Mouse (Mus musculus) heart, embryonic 11.5 days (tissue): Measurements from ENCODE around the gene Spatc1l. TPM values are rescaled to one million over a fixed set of nuclear protein-coding genes. Genes with fewer than 3 reads are reported as not detected.
A peak's percentile ranks its signal among the peaks of the same experiment; 100 is the strongest.

ENCODE experiments used
- ATAC-seq: fragments of 200-750 bp; cut with Nextera tagmentation; replicated peaks from 2 replicates; pipeline ENCODE4 v1.8.0; 2017; ENCODE audit warnings: moderate library complexity; ENCODE audit not compliant: insufficient number of reproducible peaks, low FRiP score, low TSS enrichment
- H3K27ac ChIP-seq: fragments of 300-500 bp; sonication (generic); 2 replicates; pipeline ENCODE4 v1.5.1; 2014; ENCODE audit warnings: mild to moderate bottlenecking, low read depth, low read length
- H3K27me3 ChIP-seq: fragments of 300-500 bp; sonication (generic); 2 replicates; pipeline ENCODE4 v1.6.1; 2014; ENCODE audit warnings: mild to moderate bottlenecking, low read length, mixed read lengths; ENCODE audit not compliant: control insufficient read depth, insufficient read depth
- H3K36me3 ChIP-seq: fragments of 300-500 bp; sonication (generic); 2 replicates; pipeline ENCODE4 v1.6.1; 2014; ENCODE audit warnings: mild to moderate bottlenecking, low read length, moderate library complexity, mixed read lengths; ENCODE audit not compliant: control insufficient read depth, insufficient read depth
- H3K4me1 ChIP-seq: fragments of 300-500 bp; sonication (generic); 2 replicates; pipeline ENCODE4 v1.6.1; 2014; ENCODE audit warnings: low read length; ENCODE audit not compliant: control insufficient read depth, insufficient read depth
- H3K4me2 ChIP-seq: fragments of 300-500 bp; sonication (generic); 2 replicates; pipeline ENCODE4 v1.6.1; 2014; ENCODE audit warnings: mild to moderate bottlenecking, moderate library complexity
- H3K4me3 ChIP-seq: fragments of 300-500 bp; sonication (generic); 2 replicates; pipeline ENCODE4 v1.5.1; 2014; ENCODE audit warnings: low read depth, low read length
- H3K9ac ChIP-seq: fragments of 300-500 bp; sonication (generic); 2 replicates; pipeline ENCODE4 v1.6.1; 2014; ENCODE audit warnings: mild to moderate bottlenecking, low read depth, low read length, moderate library complexity
- H3K9me3 ChIP-seq: fragments of 300-500 bp; sonication (generic); replicated peaks from 2 replicates; pipeline ENCODE4 v1.6.1; 2016; ENCODE audit warnings: low read length; ENCODE audit not compliant: control insufficient read depth
- WGBS: fragments of 180-500 bp; shearing (Covaris S2); extraction: QIAGEN DNeasy Blood & Tissue Kit; methylation state at CpG from one replicate; pipeline ENCODE4 v1.1.7; 2014; ENCODE audit not compliant: insufficient replicate concordance; 5-methylcytosine and 5-hydroxymethylcytosine counted together
- polyA plus RNA-seq: library from polyadenylated mRNA; unstranded; fragments of >200 nt; fragmentation: Nextera tagmentation; extraction: Ambion mirVana; gene quantifications from 2 replicates; pipeline ENCODE4 v1.2.1, GENCODE M21; 2014

Spatc1l gene
- polyA plus RNA-seq, 1 experiment from 2014 or later: not detected

DNA sequence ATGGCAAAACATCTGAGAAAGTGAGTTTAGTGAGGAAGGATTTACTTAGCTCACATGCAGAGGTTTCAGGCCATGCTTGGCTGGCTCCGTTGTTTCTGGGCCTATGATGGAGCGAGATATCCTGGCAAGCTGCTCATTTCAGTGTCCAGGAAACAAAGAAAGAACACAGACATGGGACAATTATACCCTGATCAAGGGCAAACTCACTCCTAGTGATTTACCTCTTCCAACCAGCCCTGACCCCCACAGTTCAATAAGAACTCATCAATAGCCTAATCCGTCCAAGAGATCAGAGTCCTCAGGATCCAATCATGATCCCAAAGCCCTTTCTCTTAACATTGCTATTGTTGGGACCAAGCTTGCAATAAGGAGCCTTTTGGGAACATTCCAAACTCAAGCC lies 10.1 kb downstream of the Spatc1l start:
- Histone ChIP-seq H3K9ac (no peak overlapping the region), H3K4me2 (no peak overlapping the region), H3K4me1 (0 out of 2 replicates have a peak, but pooled peaks cover 3% of the 10 kb centered on the region), H3K36me3 (no peaks in the 10 kb centered on the region), H3K9me3 (peaks cover 5% of the 10 kb centered on the region; the same call in 1 of the 2 replicates), H3K4me3 (no peak overlapping the region), H3K27ac (no peak overlapping the region), H3K27me3 (no peaks in the 10 kb centered on the region)
- ATAC-seq: no peak
- WGBS: 72% methylated on average over 3 of the region's 3 CpGs

DNA sequence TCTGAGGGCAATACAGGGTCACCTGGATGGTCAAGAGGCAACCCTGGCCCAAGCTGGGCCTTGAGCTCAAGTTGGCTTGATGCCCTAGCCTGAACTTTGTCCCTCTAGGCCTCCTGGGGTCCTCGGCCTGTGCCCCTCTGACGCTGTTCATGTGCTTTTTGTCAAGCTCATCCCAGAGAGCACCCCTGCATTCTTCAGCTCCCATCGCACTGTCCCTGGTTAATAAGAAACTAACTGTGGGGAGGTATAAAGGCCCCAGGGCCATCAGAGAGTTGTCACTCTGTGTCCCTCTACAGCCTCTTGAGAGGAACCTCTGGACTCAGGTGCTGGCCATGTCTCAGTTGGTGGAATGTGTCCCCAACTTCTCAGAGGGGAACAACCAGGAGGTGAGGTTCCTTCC lies 13.3 kb downstream of the Spatc1l start, which contains the start of gene Ftcd:
Ftcd (plus strand) TSS at position 275 of the 400 bp plus-strand sequence.
- no peaks in the 10 kb centered on the region for H3K36me3 ChIP-seq
- H3K4me3 ChIP-seq: no peak within 1 kb of the TSS
- H3K4me2 ChIP-seq: no peak within 1 kb of the TSS
- no peaks in the 10 kb centered on the region for H3K27me3 ChIP-seq
- H3K9me3 ChIP-seq: peaks cover 5% of the 10 kb centered on the region; the same call in 1 of the 2 replicates
- no peak for ATAC-seq
- WGBS: 78% methylated on average over 3 of the region's 3 CpGs
- no peak within 1 kb of the TSS for H3K9ac ChIP-seq
- 0 out of 2 replicates have a peak, but pooled peaks cover 3% of the 10 kb centered on the region for H3K4me1 ChIP-seq
- H3K27ac ChIP-seq: no peak within 1 kb of the TSS

DNA sequence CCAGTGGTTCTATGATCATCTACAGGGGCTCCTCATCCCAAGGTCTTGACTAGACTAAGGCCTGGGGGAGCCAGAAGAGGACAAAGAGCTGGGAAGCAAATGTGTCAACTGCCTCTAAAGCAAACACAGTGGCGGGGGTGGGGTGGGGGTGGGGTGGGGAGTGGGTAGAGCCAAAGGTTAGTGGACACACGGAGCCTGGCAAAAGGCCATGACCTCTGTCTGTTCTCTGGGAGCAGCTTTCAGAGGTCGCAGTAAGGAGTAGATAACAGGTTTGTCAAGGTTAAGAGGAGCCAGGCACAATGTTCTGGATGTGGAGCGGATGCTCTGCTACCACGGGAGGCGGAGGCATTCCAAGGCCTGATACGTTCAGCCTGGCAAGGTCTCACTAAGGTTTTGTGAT lies 14.8 kb downstream of the Spatc1l start:
- WGBS: 51% methylated on average over 7 of the region's 7 CpGs
- Histone ChIP-seq H3K9ac (no peak overlapping the region), H3K4me1 (0 out of 2 replicates have a peak, but pooled peaks cover 3% of the 10 kb centered on the region), H3K4me2 (no peak overlapping the region), H3K4me3 (no peak overlapping the region), H3K9me3 (no peaks in the 10 kb centered on the region), H3K27me3 (no peaks in the 10 kb centered on the region), H3K36me3 (no peaks in the 10 kb centered on the region), H3K27ac (no peak overlapping the region)
- ATAC-seq: no peak

DNA sequence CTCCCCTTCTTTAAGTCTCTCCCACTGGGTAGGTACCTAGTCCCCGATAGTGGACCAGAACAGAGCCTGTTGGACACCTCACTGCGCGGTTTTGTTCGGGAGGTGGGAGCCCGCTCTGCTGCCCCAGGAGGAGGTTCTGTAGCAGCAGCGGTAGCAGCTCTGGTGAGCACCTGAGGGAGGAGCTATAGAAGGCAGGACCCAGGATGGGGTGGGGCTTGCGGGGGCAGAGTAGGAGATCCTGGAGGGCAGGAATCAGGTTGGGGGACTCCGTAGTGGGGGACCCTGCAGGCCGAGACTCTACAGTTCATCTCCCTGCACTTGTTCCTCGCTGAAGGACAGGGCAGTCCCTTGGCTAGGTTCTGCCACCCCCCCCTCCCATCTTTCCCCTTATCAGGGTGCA lies 22.1 kb downstream of the Spatc1l start:
- H3K27ac ChIP-seq: peak overlapping the region; percentile 76
- 14% methylated on average over 10 of the region's 10 CpGs for WGBS

DNA sequence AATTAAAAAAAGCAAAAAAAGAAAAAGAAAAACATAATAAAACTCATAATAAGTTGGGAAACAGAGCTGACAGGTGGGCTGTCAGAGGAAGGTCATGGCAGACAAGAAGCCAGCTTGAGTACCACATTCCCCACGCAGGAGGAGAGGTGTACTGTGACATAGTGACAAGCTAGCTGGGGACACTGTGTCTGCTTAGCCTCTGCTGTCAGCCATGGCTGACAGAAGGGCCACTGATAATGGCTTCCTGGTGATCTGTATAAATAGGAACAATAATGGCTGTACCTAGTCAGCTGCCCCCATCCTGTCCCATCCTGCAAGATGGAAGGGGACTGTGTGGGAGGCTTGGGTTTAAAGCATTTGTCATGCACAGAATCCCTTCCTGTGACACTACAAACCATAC lies 24.1 kb downstream of the Spatc1l start:
- H3K27ac ChIP-seq: peak overlapping the region; percentile 83
- H3K4me1 ChIP-seq: peaks cover 24% of the 10 kb centered on the region
- ATAC-seq: peak; percentile 71; the same call in 1 of the 2 replicates
- WGBS: 7% methylated on average over 1 of the region's 1 CpGs
- no peak overlapping the region for H3K9ac ChIP-seq
- no peaks in the 10 kb centered on the region for H3K36me3 ChIP-seq
- no peak overlapping the region for H3K4me2 ChIP-seq
- H3K4me3 ChIP-seq: no peak overlapping the region
- H3K27me3 ChIP-seq: no peaks in the 10 kb centered on the region
- no peaks in the 10 kb centered on the region for H3K9me3 ChIP-seq

More for the DNA sequence above, 22.1 kb downstream of the Spatc1l start:
- Histone ChIP-seq H3K9me3 (no peaks in the 10 kb centered on the region), H3K9ac (peak overlapping the region; percentile 56), H3K4me1 (peaks cover 18% of the 10 kb centered on the region), H3K27me3 (no peaks in the 10 kb centered on the region), H3K4me3 (peak overlapping the region; percentile 22), H3K4me2 (peak overlapping the region; percentile 57), H3K36me3 (no peaks in the 10 kb centered on the region)
- ATAC-seq: peak; percentile 48; the same call in 1 of the 2 replicates

DNA sequence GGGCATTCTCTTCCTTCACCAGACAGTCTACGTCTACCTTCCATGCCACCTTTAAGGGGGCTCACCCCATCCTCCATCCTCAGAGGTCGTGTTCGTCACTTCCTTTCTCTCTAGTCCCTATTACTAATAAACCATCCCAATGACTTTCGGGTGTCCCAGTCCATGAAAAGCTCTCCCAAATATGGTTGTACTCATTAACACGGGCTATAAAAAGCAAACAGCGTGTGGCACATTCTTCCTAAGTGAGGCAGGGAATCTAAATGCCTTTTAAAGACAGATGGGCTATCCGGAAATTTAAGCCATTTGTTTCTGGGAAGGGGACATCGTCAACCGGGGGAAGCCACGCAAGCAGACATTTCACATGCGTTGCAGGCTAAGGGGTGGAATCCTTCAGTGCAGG lies 28.1 kb downstream of the Spatc1l start:
- H3K4me2 ChIP-seq: no peak overlapping the region
- ATAC-seq: no peak
- H3K4me1 ChIP-seq: peaks cover 13% of the 10 kb centered on the region
- no peak overlapping the region for H3K4me3 ChIP-seq
- H3K27ac ChIP-seq: peak overlapping the region; percentile 85
- H3K36me3 ChIP-seq: no peaks in the 10 kb centered on the region
- H3K9ac ChIP-seq: no peak overlapping the region
- H3K27me3 ChIP-seq: no peaks in the 10 kb centered on the region
- WGBS: 58% methylated on average over 11 of the region's 11 CpGs
- H3K9me3 ChIP-seq: no peaks in the 10 kb centered on the region

DNA sequence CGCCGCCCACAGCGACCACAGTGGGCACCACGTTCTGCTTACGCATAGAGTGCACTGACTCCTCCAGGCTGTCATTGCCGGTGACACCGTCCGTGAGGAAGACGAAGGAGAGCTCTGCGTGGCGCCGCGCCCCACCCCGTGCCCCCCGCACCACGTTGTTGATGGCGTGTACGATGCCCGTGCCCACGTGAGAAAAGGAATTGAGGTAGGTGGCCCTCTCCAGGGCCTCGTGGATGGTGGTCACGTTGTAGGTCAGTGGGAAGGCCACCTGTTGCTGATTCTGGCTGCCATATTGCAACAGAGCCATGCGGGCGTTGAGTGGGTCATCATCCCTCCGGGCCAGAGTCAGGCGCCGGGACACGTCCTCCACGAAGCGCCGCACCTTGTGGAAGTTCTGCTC lies 34.3 kb downstream of the Spatc1l start:
- no peak overlapping the region for H3K9ac ChIP-seq
- no peaks in the 10 kb centered on the region for H3K4me1 ChIP-seq
- H3K4me3 ChIP-seq: no peak overlapping the region
- H3K27ac ChIP-seq: no peak overlapping the region
- no peaks in the 10 kb centered on the region for H3K36me3 ChIP-seq
- H3K4me2 ChIP-seq: no peak overlapping the region
- no peaks in the 10 kb centered on the region for H3K27me3 ChIP-seq
- no peak for ATAC-seq
- no peaks in the 10 kb centered on the region for H3K9me3 ChIP-seq
- 92% methylated on average over 31 of the region's 31 CpGs for WGBS

DNA sequence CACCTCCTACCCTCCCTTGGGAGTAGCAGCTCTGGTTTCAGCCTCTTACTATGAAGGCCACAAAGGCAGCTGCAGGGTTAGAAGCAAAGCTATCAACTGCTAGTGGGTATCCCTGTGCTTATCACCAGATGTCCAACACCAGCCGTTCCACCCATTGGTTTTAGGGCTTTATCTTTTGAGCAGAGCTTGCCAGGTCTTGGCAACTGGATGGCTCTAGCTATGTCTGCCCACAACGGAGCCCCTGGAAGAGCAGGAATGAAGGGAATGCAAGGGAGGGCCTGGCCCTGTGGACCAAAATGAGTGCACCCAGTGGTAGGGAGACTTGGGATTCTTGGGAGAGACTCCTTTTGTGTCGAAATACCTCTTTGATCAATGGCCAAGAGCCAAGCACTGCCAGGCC lies 40.6 kb downstream of the Spatc1l start:
- H3K27ac ChIP-seq: no peak overlapping the region
- WGBS: 38% methylated on average over 3 of the region's 3 CpGs
- H3K9me3 ChIP-seq: no peaks in the 10 kb centered on the region

DNA sequence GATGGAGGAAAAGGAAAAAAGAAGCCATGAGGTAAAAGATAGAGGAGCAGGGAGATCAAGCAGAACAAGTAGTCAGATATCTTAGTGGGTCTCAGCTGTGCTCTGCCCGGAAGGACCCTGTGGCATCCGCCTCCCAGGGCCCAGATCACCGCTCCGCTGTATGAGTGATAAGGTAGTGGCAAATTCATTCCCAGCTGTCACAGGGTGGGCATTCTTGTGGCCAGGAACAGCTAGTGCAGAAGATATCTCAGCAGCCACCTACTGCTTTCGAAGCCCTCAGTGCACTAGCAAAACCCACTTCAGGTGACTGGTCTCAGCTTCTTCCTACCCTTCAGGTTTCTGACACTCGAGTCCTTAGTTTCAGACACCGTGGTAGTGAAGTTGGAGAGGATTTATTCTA lies 50.4 kb downstream of the Spatc1l start:
- Histone ChIP-seq H3K27ac (no peak overlapping the region), H3K4me2 (no peak overlapping the region), H3K4me1 (no peaks in the 10 kb centered on the region), H3K4me3 (no peak overlapping the region), H3K9me3 (no peaks in the 10 kb centered on the region), H3K36me3 (peaks cover 11% of the 10 kb centered on the region; the same call in 1 of the 2 replicates), H3K9ac (no peak overlapping the region), H3K27me3 (no peaks in the 10 kb centered on the region)
- 57% methylated on average over 7 of the region's 7 CpGs for WGBS
- ATAC-seq: no peak

More for the DNA sequence above, 40.6 kb downstream of the Spatc1l start:
- Histone ChIP-seq H3K36me3 (peaks cover 5% of the 10 kb centered on the region; the same call in 1 of the 2 replicates), H3K4me1 (peaks cover 6% of the 10 kb centered on the region; the same call in 1 of the 2 replicates), H3K4me2 (no peak overlapping the region), H3K27me3 (no peaks in the 10 kb centered on the region), H3K4me3 (no peak overlapping the region), H3K9ac (no peak overlapping the region)
- no peak for ATAC-seq
